Mouse (Mus musculus) c-Kit-positive CD71-positive TER-119-positive erythroid progenitor cells, embryonic 14.5 days (primary cell): ENCODE data around the gene Tor1a.
"Not testable (repeated sequence)": the region's sequence is repeated elsewhere in the genome, so short reads cannot be mapped to it uniquely, and the experiment has no call there.

Experiments
- DNase-seq: peaks from one replicate; pipeline ENCODE4 v3.0.0-alpha.2; 2013; ENCODE audit warnings: low spot score

The Tor1a gene

DNA sequence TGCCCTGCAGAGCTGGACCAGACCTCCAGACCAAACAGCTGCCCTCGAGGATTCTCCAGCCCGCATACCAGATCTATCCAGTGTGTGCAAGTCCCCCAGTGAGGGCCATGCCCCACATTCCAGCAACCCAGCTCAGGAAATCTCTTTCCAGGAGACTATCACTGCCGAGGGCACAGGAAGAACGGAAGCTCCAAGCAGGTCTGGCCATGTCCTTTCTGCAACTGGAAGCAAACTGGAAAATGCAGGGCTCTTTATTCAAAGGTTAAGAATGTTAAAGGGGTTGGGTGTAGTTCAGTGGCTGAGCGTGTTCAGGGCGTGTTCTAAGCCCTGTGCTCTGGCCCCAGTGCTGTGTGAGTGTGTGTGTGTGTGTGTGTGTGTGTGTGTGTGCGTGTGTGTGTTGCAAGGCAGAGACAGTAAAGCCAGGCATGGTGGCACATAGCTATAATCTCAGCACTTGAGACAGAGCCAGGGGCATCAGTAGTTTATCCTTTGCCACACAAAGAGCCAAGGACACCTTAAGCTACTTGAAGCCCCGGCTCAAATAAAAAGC lies 48.9 kb downstream of the Tor1a start:
- DNase-seq: no peak

DNA sequence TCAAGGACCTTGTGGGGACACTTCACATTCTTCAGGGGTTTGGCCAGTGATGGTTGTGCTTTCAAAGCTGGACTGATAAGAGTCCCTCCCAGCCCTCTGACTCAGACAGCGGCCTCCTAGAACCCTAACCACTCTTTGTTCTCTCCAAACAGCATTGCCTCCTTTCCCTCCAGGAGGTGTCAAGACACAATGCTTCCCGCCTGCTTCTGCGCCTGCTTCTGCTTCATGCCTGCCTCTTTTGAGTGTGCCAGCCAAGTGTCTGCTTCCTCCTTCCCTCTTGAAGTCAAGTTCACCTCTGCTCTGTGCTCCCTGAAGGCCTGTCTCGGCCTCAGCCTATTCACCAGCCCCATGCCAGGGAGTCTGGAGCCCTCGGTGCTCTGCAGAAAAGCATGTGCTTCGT lies 49.6 kb downstream of the Tor1a start:
- no peak for DNase-seq

DNA sequence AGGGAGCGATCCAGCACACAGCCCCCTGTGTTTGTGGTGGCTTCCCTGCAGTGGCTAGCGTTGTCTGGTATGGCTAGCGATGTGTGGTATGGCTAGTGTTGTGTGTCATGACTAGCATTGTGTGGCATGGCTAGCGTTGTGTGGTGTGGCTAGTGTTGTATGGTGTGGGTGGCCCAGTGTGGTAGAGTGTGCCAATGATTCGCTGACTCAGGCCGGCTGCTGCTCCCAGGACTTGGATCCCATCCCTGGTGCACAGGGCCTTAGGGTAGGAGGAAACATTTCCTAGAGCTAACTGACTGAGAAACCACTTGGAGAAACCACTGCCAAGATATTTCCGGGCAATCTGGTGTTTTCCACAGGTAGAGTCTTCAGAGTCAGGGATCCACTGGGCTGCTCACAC lies 50.1 kb downstream of the Tor1a start:
- DNase-seq: no peak

DNA sequence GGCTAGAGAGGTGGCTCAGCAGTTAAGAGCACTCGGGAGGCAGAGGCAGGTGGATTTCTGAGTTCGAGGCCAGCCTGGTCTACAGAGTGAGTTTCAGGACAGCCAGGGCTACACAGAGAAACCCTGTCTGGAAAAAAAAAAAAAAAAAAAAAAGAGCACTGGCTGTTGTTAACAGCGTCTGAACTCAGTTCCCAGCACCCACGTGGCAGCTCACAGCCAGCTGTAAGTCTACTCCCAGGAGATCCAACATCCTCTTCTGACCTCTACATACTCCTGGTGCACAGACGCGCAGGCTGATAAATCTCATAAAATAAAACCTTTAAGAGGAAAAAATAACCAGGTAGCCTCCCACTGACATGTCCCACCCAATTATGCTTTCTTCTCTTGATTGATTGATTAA lies 51.8 kb downstream of the Tor1a start:
- not testable (repeated sequence) for DNase-seq

DNA sequence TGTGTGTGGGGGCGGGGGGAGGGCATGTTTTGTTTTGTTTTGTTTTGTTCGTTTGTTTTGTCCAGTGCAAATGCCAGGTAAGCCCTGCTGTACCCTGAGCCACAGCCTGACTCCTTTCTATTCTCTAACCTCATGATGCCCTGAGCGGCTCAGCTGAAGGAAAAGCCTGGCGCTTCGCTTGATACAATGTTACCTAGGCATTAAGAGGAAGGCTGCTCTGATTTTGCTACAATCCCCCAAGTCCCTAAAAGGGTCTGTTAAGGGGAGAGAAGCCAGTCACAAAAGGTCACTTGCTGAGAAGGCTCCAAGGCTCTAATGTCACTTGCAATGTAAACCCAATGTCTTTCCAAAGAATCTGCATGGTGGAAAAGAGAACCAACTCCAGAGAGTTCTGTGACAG lies 52.4 kb downstream of the Tor1a start:
- no peak for DNase-seq

DNA sequence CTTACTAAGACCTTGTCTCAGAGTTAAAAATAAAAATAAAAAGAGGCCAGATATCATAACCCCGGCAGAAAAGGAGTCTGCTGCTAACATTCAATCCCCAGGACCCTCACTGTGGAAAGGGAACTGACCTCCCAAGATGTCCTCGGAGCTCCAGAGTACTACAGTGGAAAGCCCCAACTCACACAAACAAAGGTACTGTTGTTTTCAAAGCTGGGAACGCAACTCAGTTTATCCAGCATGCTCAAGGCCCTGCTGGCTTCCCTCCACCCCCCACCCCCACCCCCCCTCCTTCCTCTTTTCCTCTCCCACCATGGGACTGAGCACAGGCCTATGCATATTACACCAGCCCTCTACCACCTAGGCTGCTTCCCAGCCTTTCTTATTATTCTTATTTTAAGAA lies 52.9 kb downstream of the Tor1a start:
- no peak for DNase-seq

DNA sequence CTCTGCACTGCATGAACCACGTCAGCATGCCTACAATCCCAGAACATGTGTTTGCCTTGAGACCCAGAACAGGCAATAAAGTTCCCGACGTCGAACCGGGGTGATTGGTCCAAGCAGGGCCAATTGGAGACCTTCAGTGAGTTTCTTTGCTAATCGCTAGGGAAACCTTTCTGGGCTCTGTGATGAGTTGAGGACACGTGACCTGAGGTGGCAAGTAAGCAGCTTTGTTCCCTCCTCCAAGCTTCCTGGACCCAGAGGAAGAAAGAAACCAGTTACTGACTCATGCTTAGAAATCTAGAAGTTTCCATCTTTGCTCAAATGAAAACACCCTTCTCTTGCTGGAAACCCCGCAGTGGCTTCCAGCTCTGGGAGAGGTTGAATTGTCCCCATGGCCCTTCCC lies 54.7 kb downstream of the Tor1a start:
- no peak for DNase-seq

DNA sequence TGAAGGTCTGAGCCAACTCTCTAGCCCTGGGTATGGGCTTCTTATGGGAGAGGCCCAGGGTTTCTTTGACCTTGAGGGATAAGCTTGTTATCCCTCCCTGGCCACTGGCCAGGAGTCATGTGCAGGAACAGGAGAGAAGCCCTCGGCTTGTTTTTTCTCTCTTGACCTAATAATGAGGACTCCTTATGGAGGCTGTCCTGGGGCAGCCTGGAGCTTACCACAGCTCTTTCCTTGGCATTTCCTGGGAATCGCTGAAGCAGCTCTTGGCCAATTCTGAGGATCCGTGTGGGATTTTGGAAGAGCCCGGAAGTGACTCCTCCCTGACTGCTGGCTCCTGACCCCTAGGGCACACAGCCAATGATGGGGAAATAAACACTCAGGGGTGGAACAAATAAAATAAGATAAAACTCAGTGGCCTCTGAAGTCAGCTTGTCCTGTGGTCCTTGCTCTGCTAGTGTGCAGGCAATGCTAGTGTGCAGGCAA lies 55.4 kb downstream of the Tor1a start:
- no peak for DNase-seq
